Mouse (Mus musculus) E14TG2a.4 (cell line): Measurements from ENCODE around the gene Il25.

Experiments used
- CTCF ChIP-seq: conservative IDR thresholded peaks from 2 replicates; pipeline ENCODE4 v1.5.1; 2014; ENCODE audit warnings: low read length
- POU5F1 ChIP-seq: IDR thresholded peaks from 2 replicates; pipeline ENCODE4 v1.6.1; 2014; ENCODE audit warnings: low read length, borderline replicate concordance

DNA sequence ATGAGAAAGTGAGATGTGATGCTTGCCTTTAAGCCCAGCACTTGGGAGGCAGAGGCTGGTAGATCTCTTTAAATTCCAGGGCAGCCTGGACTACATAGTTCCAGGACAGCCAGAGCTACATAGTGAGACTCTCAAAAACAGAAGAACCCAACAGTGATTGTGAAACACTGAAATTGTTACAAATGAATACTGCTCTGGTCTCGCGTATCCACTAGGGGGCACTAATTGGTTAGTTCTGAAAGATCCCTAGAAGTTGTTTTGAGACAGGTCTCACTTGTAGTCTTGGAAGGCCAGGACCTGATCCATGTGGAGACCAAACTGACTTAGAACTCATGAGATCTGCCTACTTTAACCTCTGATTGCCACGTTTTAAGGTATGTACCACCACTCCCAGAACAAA lies 32.1 kb upstream of the Il25 start:
- TF ChIP-seq CTCF (peak; percentile 55), POU5F1 (no peak)
